Mouse (Mus musculus) spleen, postnatal 36 days (tissue): ENCODE results near the gene Tppp.
"Not testable (repeated sequence)": the region's sequence is repeated elsewhere in the genome, so short reads cannot be mapped to it uniquely, and the experiment has no call there.

ENCODE experiments used
- DNase-seq, 2 experiments: peaks; one replicate each; pipeline ENCODE4 v3.0.0; 2022; ENCODE audit warnings: low spot score in 2 of 2, mixed read lengths in 1 of 2

Gene Tppp

DNA sequence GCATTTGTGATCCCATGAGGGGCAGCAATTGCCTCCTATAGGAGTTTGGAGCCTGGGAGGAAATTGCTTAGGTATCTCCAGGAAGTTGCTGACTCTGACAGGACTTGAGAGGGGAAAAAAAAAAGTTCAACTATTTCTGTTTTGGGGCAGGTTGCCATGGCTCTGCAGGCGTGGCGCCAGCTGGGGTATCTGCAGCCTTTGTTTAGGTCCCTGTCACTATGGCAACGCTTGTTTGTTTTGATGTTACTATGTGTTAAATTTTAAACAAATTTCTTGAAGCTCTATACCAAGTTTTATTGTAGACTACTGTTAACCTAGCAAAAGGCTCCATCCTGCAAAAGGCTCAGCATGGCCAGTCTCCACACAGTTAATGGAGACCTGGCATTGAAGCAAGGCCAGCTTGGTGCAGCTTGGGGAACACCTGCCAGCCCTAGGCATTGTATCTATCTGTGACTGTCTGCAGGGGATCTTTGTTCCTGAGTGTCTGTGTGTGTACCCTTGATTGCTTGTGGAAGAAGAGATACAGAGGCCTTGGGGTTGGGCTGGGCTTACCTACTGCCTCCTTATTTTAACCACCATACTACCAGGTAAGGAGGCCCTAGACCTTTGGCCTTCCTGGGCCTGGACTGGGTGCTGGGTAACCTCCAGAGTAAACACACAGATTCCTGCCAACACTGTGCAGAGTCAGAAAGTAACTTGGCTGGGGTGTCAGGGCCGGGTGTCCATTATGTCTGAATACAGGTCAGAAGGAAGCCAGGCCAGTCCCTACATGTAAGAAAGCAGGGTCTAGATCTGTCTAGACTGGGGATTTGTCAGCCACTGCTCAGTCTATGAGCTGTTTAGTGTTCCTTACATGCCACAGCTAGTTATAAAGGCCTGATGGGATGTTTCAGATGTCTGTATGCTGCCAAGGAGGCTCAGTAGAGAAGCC lies 16.2 kb downstream of the Tppp start:
- no peak for DNase-seq

DNA sequence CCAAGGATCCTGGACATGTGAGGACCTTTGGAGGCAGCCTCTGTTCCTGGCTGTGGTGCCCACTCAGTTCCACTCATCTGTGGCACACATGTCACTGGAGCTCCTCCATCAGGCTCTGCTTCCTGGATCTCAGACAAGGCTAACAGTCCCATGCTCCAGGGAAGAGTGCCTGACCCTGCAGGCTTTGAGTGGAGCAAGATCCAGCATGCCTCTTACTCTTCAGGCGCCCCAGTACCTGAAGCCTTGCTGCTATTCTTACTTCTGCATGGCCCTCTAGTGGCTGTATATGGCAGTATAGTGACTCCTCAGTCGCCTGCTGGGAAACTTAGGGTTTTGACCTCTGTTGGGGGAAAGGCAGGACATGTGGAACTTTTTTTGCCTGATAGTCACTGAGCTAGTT lies 17.0 kb downstream of the Tppp start:
- DNase-seq = peak in 1 of 2 experiments; percentile 4

DNA sequence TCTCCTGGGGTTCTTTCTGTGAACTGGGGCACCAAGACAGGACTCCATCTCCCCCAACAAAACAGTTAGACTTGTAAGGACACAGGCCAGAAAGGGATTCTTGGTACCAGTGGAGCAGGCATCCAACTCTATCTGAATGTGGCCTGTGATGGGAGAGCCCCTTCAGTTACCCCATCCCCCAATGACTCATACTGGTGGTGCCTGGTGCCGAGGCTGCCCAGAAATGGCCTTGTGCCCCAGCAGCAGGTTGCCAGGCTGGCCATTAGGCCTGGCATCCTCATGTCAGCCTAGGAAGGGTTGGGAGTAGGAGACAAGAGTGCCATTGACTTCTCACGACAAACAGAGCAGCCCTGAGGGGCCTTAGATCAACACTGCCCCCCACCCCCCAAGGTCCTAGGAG lies 18.9 kb downstream of the Tppp start:
- no peak for DNase-seq

DNA sequence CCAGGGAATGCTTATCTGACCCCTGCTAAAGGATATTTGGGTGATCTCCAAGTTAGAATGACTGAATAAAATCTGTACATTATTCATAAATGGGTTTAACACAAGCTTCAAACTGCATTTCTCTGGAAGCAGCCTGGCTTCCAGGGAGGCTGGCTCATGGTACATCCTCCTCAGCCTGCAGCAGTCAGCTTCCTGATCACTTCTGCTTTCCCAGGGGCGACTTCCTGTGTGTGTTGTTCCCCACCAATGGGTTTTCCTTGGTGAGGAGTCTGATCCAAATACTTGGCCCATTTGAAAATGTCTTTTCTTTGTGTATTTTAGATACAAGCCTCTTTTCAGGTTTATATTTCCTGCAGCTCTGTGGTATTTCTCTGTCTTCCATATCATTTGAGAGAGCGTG lies 19.8 kb downstream of the Tppp start:
- DNase-seq = no peak

DNA sequence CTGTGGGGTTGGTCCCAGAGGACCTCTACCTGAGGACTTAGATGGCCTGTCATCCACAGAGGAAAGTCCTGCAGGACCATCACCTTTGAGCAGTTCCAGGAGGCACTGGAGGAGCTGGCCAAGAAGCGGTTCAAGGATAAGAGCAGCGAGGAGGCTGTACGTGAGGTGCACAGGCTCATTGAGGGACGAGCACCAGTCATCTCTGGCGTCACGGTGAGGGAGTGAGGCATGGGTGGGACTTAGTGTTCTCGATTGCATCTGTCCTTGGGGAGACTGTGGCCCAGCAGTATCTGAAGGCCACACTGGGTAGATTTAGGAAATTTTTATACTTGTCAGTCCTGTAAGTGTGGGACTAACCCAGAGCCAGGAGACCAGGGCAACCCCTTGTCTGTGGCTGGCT lies 21.5 kb downstream of the Tppp start:
- DNase-seq = no peak

DNA sequence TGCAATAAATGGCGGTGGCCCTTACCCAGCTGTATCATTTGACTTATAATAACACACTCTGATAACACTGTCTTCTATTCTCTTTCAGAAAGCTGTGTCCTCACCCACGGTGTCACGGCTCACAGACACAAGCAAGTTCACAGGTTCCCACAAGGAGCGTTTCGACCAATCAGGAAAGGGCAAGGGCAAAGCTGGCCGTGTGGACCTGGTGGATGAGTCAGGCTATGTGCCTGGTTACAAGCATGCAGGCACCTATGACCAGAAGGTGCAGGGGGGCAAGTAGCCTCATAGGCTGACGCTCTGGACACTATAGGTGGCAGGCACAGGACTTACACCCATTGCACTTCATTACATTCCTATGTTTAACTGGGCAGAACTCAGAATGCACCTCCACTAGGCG lies 21.9 kb downstream of the Tppp start:
- DNase-seq = no peak

DNA sequence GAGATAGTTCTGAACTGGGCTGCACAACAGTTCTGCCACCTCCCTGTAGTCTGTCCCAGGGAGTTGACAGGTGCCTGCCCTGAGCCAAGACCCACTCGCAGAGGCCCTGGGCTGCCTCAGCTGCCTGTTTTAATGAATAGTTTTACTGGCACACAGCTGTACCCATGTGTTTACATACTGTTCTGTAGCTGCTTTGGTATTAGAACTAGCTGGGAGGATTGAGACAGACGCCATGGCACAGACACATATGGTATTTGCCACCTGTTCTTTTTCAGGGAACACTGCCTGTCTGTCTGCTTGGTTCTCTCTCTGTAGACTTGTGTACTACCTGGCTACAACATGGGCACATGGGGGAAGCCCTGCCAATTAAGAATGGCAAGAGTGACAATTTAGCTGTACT lies 25.5 kb downstream of the Tppp start:
- DNase-seq = no peak

DNA sequence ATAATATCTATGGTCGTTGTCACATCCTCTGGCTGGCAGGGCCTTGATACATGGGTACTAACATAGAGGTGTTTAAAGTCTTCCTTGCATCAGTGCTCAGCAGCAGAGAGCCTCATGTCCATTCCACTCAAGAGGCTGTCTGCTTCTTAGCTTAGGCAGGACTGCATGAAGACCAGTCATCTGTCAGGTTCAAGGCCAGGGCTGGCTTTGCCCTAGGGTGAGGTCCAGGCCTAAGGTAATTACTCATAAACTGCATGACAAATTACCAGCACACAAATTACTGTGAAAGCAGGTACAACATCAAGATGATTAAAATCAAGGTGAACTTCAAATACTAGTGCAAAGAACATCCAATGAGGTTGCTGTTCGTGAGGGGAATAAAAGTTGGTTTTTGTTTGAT lies 26.6 kb downstream of the Tppp start:
- DNase-seq = no peak

DNA sequence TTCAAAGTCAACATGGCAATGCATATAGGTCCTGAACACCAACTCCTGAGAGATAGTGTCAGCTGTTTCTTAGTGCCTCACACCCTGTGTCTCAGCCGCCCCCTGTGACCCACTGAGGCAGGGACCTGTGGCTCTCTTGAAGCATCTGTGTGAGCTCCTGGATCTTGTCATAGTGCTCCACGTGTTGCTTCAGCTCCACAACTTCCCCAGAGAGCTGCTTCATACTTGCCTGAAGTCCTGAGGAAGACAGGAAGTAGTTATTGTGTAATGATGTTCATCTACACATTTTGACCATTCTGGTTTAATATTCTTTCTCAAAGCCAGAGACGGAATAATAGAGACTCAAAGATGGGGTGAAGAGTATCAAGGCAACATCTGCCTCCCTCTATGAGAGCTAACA lies 30.7 kb downstream of the Tppp start:
- no peak for DNase-seq

DNA sequence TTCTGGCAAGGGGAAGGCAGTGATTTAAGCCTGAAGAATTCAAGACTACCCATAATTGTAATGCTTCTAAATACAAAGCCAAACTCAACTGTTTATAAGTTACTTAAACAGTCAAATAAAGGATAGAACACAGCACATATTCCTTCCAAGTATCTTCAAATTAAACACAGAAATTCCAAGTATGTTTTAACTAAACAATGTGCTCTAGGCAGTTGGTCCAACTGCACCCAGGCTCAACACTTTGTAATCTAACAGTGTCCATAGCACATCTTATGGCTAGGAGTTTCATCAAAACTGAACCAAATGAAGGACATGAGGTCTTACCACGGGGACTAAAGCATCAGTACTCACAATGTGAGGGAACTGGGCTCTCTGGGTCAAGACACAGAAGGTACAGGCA lies 47.0 kb downstream of the Tppp start:
- DNase-seq = no peak

DNA sequence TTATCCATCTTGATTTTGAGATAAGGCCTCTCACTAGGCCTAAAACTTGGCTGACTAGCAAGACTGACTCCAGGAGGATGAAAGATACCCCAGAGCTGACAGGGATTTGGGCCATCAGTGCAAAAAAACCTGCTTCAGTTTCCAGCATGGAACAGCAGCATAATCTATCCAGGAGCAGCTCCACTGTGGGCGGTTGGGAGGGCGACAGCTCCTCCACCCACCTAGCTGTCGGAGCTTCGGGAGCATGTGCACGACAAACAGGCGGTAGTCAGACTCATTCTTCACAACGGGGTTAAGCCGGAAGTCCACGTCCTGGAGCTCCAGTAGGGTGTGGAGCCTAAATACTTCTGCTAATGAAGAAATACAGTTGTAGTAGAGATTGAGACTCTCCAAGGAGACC lies 48.9 kb downstream of the Tppp start:
- DNase-seq = no peak

DNA sequence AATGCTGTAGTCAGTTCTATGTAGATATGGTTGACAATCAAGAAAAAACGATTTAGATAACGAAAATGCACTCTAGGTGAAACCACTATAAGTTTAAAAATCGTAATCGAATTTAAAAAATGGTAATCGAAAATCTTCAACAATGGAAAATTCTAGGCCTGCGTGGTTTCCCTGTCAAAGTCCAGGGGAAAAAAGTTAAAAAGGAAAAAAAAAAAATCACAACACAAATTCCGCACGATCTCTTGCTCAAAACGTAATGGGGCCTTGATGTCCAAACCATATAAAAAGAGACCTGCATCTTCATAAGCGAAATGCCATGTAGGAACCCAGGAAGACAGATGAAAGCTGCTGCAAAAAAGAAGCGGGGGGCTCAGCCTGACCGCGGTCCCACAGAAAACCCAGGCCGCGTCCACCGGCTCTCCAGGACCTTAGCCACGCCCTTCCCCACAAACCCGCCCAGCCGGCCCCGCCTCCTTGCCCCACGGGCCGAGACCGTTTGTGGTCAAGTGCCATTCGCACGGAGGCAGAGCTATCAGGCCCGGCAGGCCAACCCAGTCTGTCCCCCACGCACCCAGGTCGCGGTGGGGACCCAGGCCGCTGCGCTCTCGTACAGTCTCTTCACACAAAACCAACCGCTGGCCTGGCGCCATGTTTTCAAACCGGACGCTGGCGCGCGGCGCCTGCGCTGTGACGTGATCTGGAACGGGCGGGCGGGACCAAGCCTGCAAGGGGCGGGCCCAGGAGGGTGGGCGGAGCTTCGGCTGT lies 52.6 kb downstream of the Tppp start, which contains the start of gene Cep72:
Gene Cep72, minus strand, starts transcription at position 687 of the 765 bp plus-strand sequence.
- DNase-seq = peak; percentile 83 to 89

DNA sequence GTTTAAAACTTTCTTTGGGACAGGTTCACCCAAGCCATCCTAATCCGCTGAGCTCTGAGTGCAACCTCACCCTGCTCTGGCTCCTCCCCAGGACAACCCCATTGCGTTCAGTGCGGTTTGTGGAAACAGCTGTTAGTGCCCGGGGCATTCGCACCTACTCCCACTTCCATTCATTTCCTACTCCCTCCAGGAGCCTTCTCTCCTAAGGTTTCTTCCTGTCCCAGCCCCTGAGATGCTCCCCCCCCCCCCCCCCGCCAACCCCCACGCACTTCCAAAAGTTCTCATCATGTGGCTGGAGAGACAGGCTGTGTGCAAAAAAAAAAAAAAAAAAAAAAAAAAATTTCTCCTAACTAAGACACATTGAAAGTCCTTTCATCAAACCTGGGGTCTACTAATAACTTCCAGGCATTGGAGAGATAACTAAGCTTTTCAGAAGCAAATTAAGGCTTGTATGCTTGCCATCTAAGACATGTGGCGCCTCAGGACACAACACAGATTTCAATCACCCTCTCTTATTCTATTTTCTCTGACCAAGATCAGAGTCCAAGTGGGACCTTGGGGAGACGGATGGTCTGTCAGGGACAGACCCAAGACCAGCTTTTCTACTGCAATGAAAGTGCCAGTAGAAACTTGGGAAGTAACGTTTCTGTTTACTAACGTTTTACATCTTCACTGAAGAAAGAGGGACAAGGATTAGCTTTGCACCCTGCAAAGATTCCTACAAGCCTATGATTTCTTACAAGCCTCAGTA lies 53.3 kb downstream of the Tppp start:
- no peak for DNase-seq

DNA sequence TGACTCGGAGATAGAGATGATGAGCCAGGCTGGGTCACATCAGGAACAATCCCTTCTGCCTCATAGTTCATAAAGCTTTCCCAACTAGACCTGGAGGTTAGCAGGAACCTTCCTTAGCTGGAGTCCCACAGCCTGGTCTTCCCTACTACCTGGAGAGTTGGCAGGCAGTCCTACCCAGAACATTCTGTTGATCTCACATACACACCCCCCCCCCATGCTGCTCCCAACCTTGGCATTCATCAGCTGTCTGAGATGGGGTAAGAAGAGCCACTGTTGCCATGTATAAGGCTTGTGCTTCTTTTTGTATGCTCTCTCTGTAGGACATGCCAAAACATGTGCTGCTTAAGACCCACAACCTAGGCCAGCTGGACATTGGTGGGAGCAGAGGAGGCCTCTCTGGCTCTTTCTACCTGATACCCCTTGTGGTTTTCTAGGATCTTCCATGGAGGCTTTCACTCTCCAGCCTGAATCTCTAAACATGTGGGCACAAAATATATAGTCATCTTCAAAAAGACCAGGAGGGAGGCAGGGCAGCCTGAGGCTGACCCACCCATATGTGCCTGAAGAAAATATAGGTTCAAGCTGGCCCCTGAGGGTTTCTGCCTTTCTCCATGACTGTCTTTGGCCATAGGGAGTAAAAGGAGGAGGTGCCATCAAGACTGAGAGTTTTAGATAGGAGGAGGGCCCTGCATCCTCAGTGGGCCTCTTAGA lies 54.3 kb downstream of the Tppp start:
- no peak for DNase-seq

DNA sequence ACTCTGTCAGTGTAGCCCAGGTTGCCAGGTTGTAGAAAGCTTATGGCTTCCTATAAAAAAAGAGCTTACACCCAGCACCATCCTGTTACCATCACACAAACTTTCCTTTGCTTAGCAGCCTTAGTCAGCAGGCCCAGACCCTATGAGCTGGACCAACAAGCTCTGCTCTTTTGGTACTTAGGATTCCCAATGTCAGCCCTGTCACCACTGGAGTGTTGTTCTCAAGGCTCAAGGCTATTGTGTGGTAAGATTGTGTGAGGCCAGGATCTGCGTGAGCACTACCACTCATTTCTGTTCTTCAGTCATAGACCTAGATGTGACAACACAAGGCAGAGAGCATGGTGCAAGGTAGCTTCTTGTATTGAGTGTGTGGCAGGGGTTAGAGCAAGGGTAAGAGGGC lies 57.4 kb downstream of the Tppp start:
- no peak for DNase-seq

DNA sequence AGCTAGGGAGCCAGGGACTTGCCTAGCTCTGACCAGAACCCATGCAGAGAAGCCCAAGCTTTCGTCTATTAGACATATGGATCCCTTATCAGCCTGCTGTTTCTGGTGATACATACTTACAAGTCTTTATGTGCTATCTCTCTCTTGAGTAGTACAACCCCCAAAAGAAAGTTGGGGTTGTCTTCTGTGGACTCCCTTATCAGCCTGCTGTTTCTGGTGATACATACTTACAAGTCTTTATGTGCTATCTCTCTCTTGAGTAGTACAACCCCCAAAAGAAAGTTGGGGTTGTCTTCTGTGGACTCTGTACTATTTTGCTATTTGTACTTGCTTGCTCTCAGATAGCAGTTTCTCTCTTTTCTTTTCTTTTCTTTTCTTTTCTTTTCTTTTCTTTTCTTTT lies 62.0 kb downstream of the Tppp start:
- DNase-seq = not testable (repeated sequence)

DNA sequence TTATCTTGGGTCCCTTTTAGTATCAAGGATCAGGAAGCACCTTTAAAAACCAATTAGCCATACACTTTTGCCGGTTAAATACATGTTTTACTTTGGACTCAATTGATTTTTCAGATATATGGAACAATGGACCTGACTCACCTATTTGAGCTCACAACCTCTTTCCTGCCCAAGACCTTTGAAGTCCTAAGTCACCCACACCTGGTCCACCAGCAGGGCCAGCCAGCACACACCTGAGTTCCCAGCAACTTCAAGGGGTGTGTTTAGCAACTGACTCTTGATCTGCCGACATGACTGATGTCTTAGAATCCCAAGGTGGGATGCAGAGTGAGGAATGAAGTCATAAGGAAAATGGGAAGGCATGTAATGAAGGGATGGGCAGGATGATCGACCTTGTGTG lies 62.5 kb downstream of the Tppp start:
- DNase-seq = no peak

DNA sequence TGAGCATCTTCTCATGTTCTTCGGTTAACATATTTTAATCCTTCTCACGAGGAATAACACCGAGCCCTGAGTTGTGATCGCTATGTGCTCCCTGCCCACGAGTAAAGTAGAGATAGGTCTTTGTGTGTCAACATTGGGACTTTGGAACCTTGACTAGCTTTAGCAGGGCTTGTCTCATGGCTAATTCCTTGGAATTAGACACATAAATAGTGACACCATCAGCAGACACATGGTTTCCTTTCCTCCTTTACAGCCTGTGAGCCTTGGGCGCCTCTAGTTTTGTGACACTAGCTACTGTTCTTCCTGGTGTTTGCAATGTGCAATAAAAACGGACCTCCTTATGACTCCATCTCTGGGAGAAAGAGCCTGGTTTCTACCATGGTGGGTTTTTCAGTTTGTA lies 64.2 kb downstream of the Tppp start:
- DNase-seq = no peak
